Mouse (Mus musculus): ENCODE results near the gene Gm30083. TPM values are rescaled to one million over a fixed set of nuclear protein-coding genes. Genes with fewer than 3 reads are reported as not detected.

Gm30083 gene
- polyA plus RNA-seq, 1 experiment from 2014 or later = not detected

- Histone ChIP-seq H3K36me3 (replicated peaks) (no peaks in the 10 kb centered on the region), H3K27ac (replicated peaks) (no peak overlapping the region), H3K9ac (no peak overlapping the region), H3K4me2 (no peak overlapping the region), H3K27me3 (no peaks in the 10 kb centered on the region), H3K4me3 (replicated peaks) (no peak overlapping the region), H3K9me3 (replicated peaks) (no peaks in the 10 kb centered on the region), H3K4me1 (replicated peaks) (no peaks in the 10 kb centered on the region)
- no peak for ATAC-seq (ENCODE audit: insufficient read depth)
- WGBS (ENCODE audit: insufficient replicate concordance) = 50% methylated on average over 3 of the region's 3 CpGs
Observed at GRCm38 (mm10) chr14:33958841-33959240, 56.1 kb downstream of the Gm30083 start.

GRCm38 (mm10) chr14:33958186-33958585 is 56.8 kb downstream of the Gm30083 start:
- Histone ChIP-seq H3K4me3 (replicated peaks) (no peak overlapping the region), H3K27ac (replicated peaks) (no peak overlapping the region), H3K36me3 (replicated peaks) (no peaks in the 10 kb centered on the region), H3K9me3 (replicated peaks) (no peaks in the 10 kb centered on the region), H3K4me2 (no peak overlapping the region), H3K27me3 (no peaks in the 10 kb centered on the region), H3K4me1 (replicated peaks) (no peaks in the 10 kb centered on the region), H3K9ac (no peak overlapping the region)
- 61% methylated on average over 4 of the region's 4 CpGs for WGBS (ENCODE audit: insufficient replicate concordance)
- ATAC-seq (ENCODE audit: insufficient read depth) = no peak

GRCm38 (mm10) chr14:33956055-33956454 is 58.9 kb downstream of the Gm30083 start:
- no peak for ATAC-seq (ENCODE audit: insufficient read depth)
- Histone ChIP-seq H3K36me3 (replicated peaks) (no peaks in the 10 kb centered on the region), H3K9me3 (replicated peaks) (no peaks in the 10 kb centered on the region), H3K27me3 (no peaks in the 10 kb centered on the region), H3K4me1 (replicated peaks) (no peaks in the 10 kb centered on the region), H3K4me3 (replicated peaks) (no peak overlapping the region), H3K9ac (no peak overlapping the region), H3K4me2 (no peak overlapping the region), H3K27ac (replicated peaks) (no peak overlapping the region)
- 57% methylated on average over 13 of the region's 13 CpGs for WGBS (ENCODE audit: insufficient replicate concordance)

- WGBS (ENCODE audit: insufficient replicate concordance) = 59% methylated on average over 5 of the region's 5 CpGs
- Histone ChIP-seq H3K4me3 (replicated peaks) (no peak within 1 kb of the TSS), H3K27me3 (no peaks in the 10 kb centered on the region), H3K4me1 (replicated peaks) (no peaks in the 10 kb centered on the region), H3K9ac (no peak within 1 kb of the TSS), H3K4me2 (no peak within 1 kb of the TSS), H3K36me3 (replicated peaks) (no peaks in the 10 kb centered on the region), H3K9me3 (replicated peaks) (no peaks in the 10 kb centered on the region), H3K27ac (replicated peaks) (no peak within 1 kb of the TSS)
- no peak for ATAC-seq (ENCODE audit: insufficient read depth)
Observed at GRCm38 (mm10) chr14:33953761-33954160, 61.2 kb downstream of the Gm30083 start, which contains the start of gene Rbp3. Gene Rbp3, plus strand, starts transcription at chr14:33954003.

GRCm38 (mm10) chr14:33952233-33952981 is 62.6 kb downstream of the Gm30083 start:
- WGBS (ENCODE audit: insufficient replicate concordance) = 41% methylated on average over 6 of the region's 6 CpGs

GRCm38 (mm10) chr14:33946125-33946524 is 68.9 kb downstream of the Gm30083 start:
- ATAC-seq (ENCODE audit: insufficient read depth) = no peak
- no peaks in the 10 kb centered on the region for H3K4me1 ChIP-seq (replicated peaks)
- H3K27ac ChIP-seq (replicated peaks) = no peak overlapping the region
- WGBS (ENCODE audit: insufficient replicate concordance) = 51% methylated on average over 6 of the region's 6 CpGs
- H3K4me3 ChIP-seq (replicated peaks) = no peak overlapping the region
- H3K27me3 ChIP-seq = no peaks in the 10 kb centered on the region
- no peaks in the 10 kb centered on the region for H3K36me3 ChIP-seq (replicated peaks)
- no peaks in the 10 kb centered on the region for H3K9me3 ChIP-seq (replicated peaks)
- H3K4me2 ChIP-seq = no peak overlapping the region
- no peak overlapping the region for H3K9ac ChIP-seq

More at GRCm38 (mm10) chr14:33952233-33952981, 62.6 kb downstream of the Gm30083 start:
- Histone ChIP-seq H3K36me3 (replicated peaks) (no peaks in the 10 kb centered on the region), H3K27me3 (no peaks in the 10 kb centered on the region), H3K9me3 (replicated peaks) (no peaks in the 10 kb centered on the region), H3K4me3 (replicated peaks) (no peak overlapping the region), H3K4me1 (replicated peaks) (no peaks in the 10 kb centered on the region), H3K27ac (replicated peaks) (no peak overlapping the region), H3K4me2 (no peak overlapping the region), H3K9ac (no peak overlapping the region)
- no peak for ATAC-seq (ENCODE audit: insufficient read depth)

GRCm38 (mm10) chr14:33942222-33942621 is 72.8 kb downstream of the Gm30083 start:
- H3K9ac ChIP-seq = no peak overlapping the region
- ATAC-seq (ENCODE audit: insufficient read depth) = no peak
- no peak overlapping the region for H3K27ac ChIP-seq (replicated peaks)
- H3K9me3 ChIP-seq (replicated peaks) = no peaks in the 10 kb centered on the region
- no peak overlapping the region for H3K4me2 ChIP-seq
- H3K4me3 ChIP-seq (replicated peaks) = no peak overlapping the region
- 56% methylated on average over 5 of the region's 5 CpGs for WGBS (ENCODE audit: insufficient replicate concordance)
- H3K4me1 ChIP-seq (replicated peaks) = no peaks in the 10 kb centered on the region
- no peaks in the 10 kb centered on the region for H3K36me3 ChIP-seq (replicated peaks)
- H3K27me3 ChIP-seq = no peaks in the 10 kb centered on the region

- no peaks in the 10 kb centered on the region for H3K4me1 ChIP-seq (replicated peaks)
- no peak within 1 kb of the TSS for H3K4me3 ChIP-seq (replicated peaks)
- H3K27me3 ChIP-seq = no peaks in the 10 kb centered on the region
- H3K9ac ChIP-seq = no peak within 1 kb of the TSS
- 50% methylated on average over 8 of the region's 8 CpGs for WGBS (ENCODE audit: insufficient replicate concordance)
- no peaks in the 10 kb centered on the region for H3K36me3 ChIP-seq (replicated peaks)
- H3K9me3 ChIP-seq (replicated peaks) = no peaks in the 10 kb centered on the region
- H3K4me2 ChIP-seq = no peak within 1 kb of the TSS
- ATAC-seq (ENCODE audit: insufficient read depth) = no peak
- no peak within 1 kb of the TSS for H3K27ac ChIP-seq (replicated peaks)
Observed at GRCm38 (mm10) chr14:33940739-33941138, 74.2 kb downstream of the Gm30083 start, which contains the start of gene Gdf2. Gene Gdf2, plus strand, starts transcription at chr14:33941039.

- WGBS (ENCODE audit: insufficient replicate concordance) = 25% methylated on average over 9 of the region's 9 CpGs
- Histone ChIP-seq H3K27me3 (no peaks in the 10 kb centered on the region), H3K27ac (replicated peaks) (no peak overlapping the region), H3K4me1 (replicated peaks) (no peaks in the 10 kb centered on the region), H3K9me3 (replicated peaks) (no peaks in the 10 kb centered on the region), H3K36me3 (replicated peaks) (no peaks in the 10 kb centered on the region), H3K4me3 (replicated peaks) (no peak overlapping the region), H3K4me2 (no peak overlapping the region), H3K9ac (no peak overlapping the region)
- no peak for ATAC-seq (ENCODE audit: insufficient read depth)
Observed at GRCm38 (mm10) chr14:33939117-33939516, 75.9 kb downstream of the Gm30083 start.

Other genes starting within 250 kb of the Gm30083 start
- 5.6 and 6.4 TPM in 2 replicates for gene Gdf10, start 91.6 kb downstream of the Gm30083 start, polyA plus RNA-seq (2015; fragmentation: Nextera tagmentation; extraction: Ambion mirVana)
- gene Gdf2, start 74.1 kb downstream of the Gm30083 start, polyA plus RNA-seq (2015; fragmentation: Nextera tagmentation; extraction: Ambion mirVana) = 9.1 and 9.7 TPM in 2 replicates
- gene Rbp3, start 61.2 kb downstream of the Gm30083 start, polyA plus RNA-seq (2015; fragmentation: Nextera tagmentation; extraction: Ambion mirVana) = 0.06 and 0.07 TPM in 2 replicates
- gene Zfp488, start 36.4 kb downstream of the Gm30083 start, polyA plus RNA-seq (2015; fragmentation: Nextera tagmentation; extraction: Ambion mirVana) = not detected in 2 replicates
- gene Gm5460, start 1.6 kb upstream of the Gm30083 start, polyA plus RNA-seq (2015; fragmentation: Nextera tagmentation; extraction: Ambion mirVana) = not detected in 2 replicates
- gene Antxrl, start 37.5 kb upstream of the Gm30083 start, polyA plus RNA-seq (2015; fragmentation: Nextera tagmentation; extraction: Ambion mirVana) = not detected in 2 replicates
- 0.14 and 0.16 TPM in 2 replicates for gene Anxa8, start 70.8 kb upstream of the Gm30083 start, polyA plus RNA-seq (2015; fragmentation: Nextera tagmentation; extraction: Ambion mirVana)
- gene A630023A22Rik, start 87.6 kb upstream of the Gm30083 start, polyA plus RNA-seq (2015; fragmentation: Nextera tagmentation; extraction: Ambion mirVana) = not detected in 2 replicates
- gene Npy4r, start 137.3 kb upstream of the Gm30083 start, polyA plus RNA-seq (2015; fragmentation: Nextera tagmentation; extraction: Ambion mirVana) = 0.02 TPM in 1 of 2 replicates, not detected in the other
- gene Gprin2, start 186.5 kb upstream of the Gm30083 start, polyA plus RNA-seq (2015; fragmentation: Nextera tagmentation; extraction: Ambion mirVana) = 0.05 and 0.08 TPM in 2 replicates
- 0.43 and 0.44 TPM in 2 replicates for gene Syt15, start 204.4 kb upstream of the Gm30083 start, polyA plus RNA-seq (2015; fragmentation: Nextera tagmentation; extraction: Ambion mirVana)

Data from liver, embryonic 15.5 days (tissue).